Mouse (Mus musculus): ENCODE data around the gene 1810009A15Rik. TPM values are rescaled to one million over a fixed set of nuclear protein-coding genes. Genes with fewer than 3 reads are reported as not detected.
A peak's percentile ranks its signal among the peaks of the same experiment; 100 is the strongest.
"Not testable (repeated sequence)": the region's sequence is repeated elsewhere in the genome, so short reads cannot be mapped to it uniquely, and the experiment has no call there.

The 1810009A15Rik gene
- polyA plus RNA-seq, 1 experiment from 2014 or later, result 82.8 TPM

- ATAC-seq (ENCODE audit: insufficient number of reproducible peaks, low FRiP score, low TSS enrichment, low read depth), result no peak
- H3K9ac ChIP-seq, result no peak overlapping the region
- H3K4me3 ChIP-seq (replicated peaks), result no peak overlapping the region
- no peak overlapping the region for H3K27ac ChIP-seq (replicated peaks)
- no peak overlapping the region for H3K4me2 ChIP-seq (replicated peaks)
- no peaks in the 10 kb centered on the region for H3K9me3 ChIP-seq (replicated peaks)
- peaks cover 10% of the 10 kb centered on the region for H3K36me3 ChIP-seq
- 56% methylated on average over 10 of the region's 10 CpGs for WGBS
- no peaks in the 10 kb centered on the region for H3K27me3 ChIP-seq
- H3K4me1 ChIP-seq, result peaks cover 11% of the 10 kb centered on the region
Observed at GRCm38 (mm10) chr19:8852236-8852928, 36.3 kb upstream of the 1810009A15Rik start.

GRCm38 (mm10) chr19:8853117-8853516, 35.5 kb upstream of the 1810009A15Rik start:
- Histone ChIP-seq H3K4me1 (peaks cover 11% of the 10 kb centered on the region), H3K36me3 (peaks cover 5% of the 10 kb centered on the region; the same call in 1 of the 2 replicates), H3K4me2 (replicated peaks) (no peak overlapping the region), H3K9ac (no peak overlapping the region), H3K9me3 (replicated peaks) (no peaks in the 10 kb centered on the region), H3K27ac (replicated peaks) (no peak overlapping the region), H3K27me3 (no peaks in the 10 kb centered on the region), H3K4me3 (replicated peaks) (no peak overlapping the region)
- no peak for ATAC-seq (ENCODE audit: insufficient number of reproducible peaks, low FRiP score, low TSS enrichment, low read depth)
- 71% methylated on average over 3 of the region's 3 CpGs for WGBS

DNA sequence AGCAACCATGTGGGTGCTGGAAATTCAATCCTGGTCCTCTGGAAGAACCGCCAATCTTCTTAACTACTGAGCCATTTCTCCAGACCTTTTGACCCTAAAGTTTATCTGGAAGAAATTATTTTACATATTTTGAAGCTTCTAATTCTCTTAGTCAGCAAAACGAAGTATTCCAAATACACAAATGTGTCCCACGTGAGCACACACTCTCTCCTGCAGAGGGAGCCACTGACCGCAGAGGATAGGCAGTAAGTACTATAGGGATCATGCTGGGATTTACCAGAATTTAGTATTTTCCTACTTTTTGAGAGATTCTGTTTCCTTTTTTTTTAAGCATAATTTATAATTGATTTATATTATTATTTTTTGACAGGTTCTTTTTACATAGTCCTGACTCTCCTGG, 31.0 kb upstream of the 1810009A15Rik start:
- Histone ChIP-seq H3K9me3 (replicated peaks) (no peaks in the 10 kb centered on the region), H3K27ac (replicated peaks) (no peak overlapping the region), H3K4me3 (replicated peaks) (no peak overlapping the region), H3K36me3 (no peaks in the 10 kb centered on the region), H3K27me3 (no peaks in the 10 kb centered on the region), H3K4me1 (no peaks in the 10 kb centered on the region), H3K4me2 (replicated peaks) (no peak overlapping the region), H3K9ac (no peak overlapping the region)
- no peak for ATAC-seq (ENCODE audit: insufficient number of reproducible peaks, low FRiP score, low TSS enrichment, low read depth)
- 34% methylated on average over 4 of the region's 4 CpGs for WGBS

- WGBS, result 23% methylated on average over 1 of the region's 1 CpGs
- no peak for ATAC-seq (ENCODE audit: insufficient number of reproducible peaks, low FRiP score, low TSS enrichment, low read depth)
Observed at GRCm38 (mm10) chr19:8859018-8859417, 29.6 kb upstream of the 1810009A15Rik start.

GRCm38 (mm10) chr19:8864265-8864664, 24.4 kb upstream of the 1810009A15Rik start:
- no peak for ATAC-seq (ENCODE audit: insufficient number of reproducible peaks, low FRiP score, low TSS enrichment, low read depth)
- 83% methylated on average over 6 of the region's 6 CpGs for WGBS

More at GRCm38 (mm10) chr19:8859018-8859417, 29.6 kb upstream of the 1810009A15Rik start:
- H3K9ac ChIP-seq, result no peak overlapping the region
- H3K36me3 ChIP-seq, result no peaks in the 10 kb centered on the region
- no peak overlapping the region for H3K4me2 ChIP-seq (replicated peaks)
- H3K9me3 ChIP-seq (replicated peaks), result no peaks in the 10 kb centered on the region
- no peak overlapping the region for H3K4me3 ChIP-seq (replicated peaks)
- H3K4me1 ChIP-seq, result no peaks in the 10 kb centered on the region
- H3K27ac ChIP-seq (replicated peaks), result no peak overlapping the region
- H3K27me3 ChIP-seq, result no peaks in the 10 kb centered on the region

GRCm38 (mm10) chr19:8870381-8870780, 18.3 kb upstream of the 1810009A15Rik start:
- peak overlapping the region; percentile 94; the same call in 1 of the 2 replicates for H3K4me3 ChIP-seq (replicated peaks)

More at GRCm38 (mm10) chr19:8864265-8864664, 24.4 kb upstream of the 1810009A15Rik start:
- no peaks in the 10 kb centered on the region for H3K4me1 ChIP-seq
- no peak overlapping the region for H3K4me2 ChIP-seq (replicated peaks)
- H3K27ac ChIP-seq (replicated peaks), result no peak overlapping the region
- H3K27me3 ChIP-seq, result no peaks in the 10 kb centered on the region
- no peak overlapping the region for H3K9ac ChIP-seq
- H3K36me3 ChIP-seq, result no peaks in the 10 kb centered on the region
- no peaks in the 10 kb centered on the region for H3K9me3 ChIP-seq (replicated peaks)
- no peak overlapping the region for H3K4me3 ChIP-seq (replicated peaks)

GRCm38 (mm10) chr19:8870838-8871237, 17.8 kb upstream of the 1810009A15Rik start:
- Histone ChIP-seq H3K36me3 (peaks cover 29% of the 10 kb centered on the region), H3K4me3 (replicated peaks) (peak overlapping the region; percentile 94), H3K4me2 (replicated peaks) (peak overlapping the region; percentile 83), H3K9me3 (replicated peaks) (no peaks in the 10 kb centered on the region), H3K9ac (peak overlapping the region; percentile 28; the same call in 1 of the 2 replicates), H3K27ac (replicated peaks) (peak overlapping the region; percentile 84), H3K4me1 (peaks cover 9% of the 10 kb centered on the region), H3K27me3 (no peaks in the 10 kb centered on the region)
- ATAC-seq (ENCODE audit: insufficient number of reproducible peaks, low FRiP score, low TSS enrichment, low read depth), result no peak
- 48% methylated on average over 9 of the region's 9 CpGs for WGBS

More at GRCm38 (mm10) chr19:8870381-8870780, 18.3 kb upstream of the 1810009A15Rik start:
- ATAC-seq (ENCODE audit: insufficient number of reproducible peaks, low FRiP score, low TSS enrichment, low read depth); H3K27me3 ChIP-seq; H3K9ac ChIP-seq; H3K9me3 ChIP-seq (replicated peaks); H3K4me1 ChIP-seq: not testable (repeated sequence)
- Histone ChIP-seq H3K27ac (replicated peaks) (peak overlapping the region; percentile 84; the same call in 1 of the 2 replicates), H3K36me3 (peaks cover 25% of the 10 kb centered on the region), H3K4me2 (replicated peaks) (peak overlapping the region; percentile 83; the same call in 1 of the 2 replicates)
- 75% methylated on average over 3 of the region's 3 CpGs for WGBS

- H3K36me3 ChIP-seq, result peaks cover 35% of the 10 kb centered on the region
- H3K4me2 ChIP-seq (replicated peaks), result peak within 1 kb of the TSS; percentile 83
- no peaks in the 10 kb centered on the region for H3K9me3 ChIP-seq (replicated peaks)
- peak; percentile 97 for ATAC-seq (ENCODE audit: insufficient number of reproducible peaks, low FRiP score, low TSS enrichment, low read depth)
- peaks cover 9% of the 10 kb centered on the region for H3K4me1 ChIP-seq
- peak within 1 kb of the TSS; percentile 85 for H3K27ac ChIP-seq (replicated peaks)
- WGBS, result under 1% methylated on average over 59 of the region's 59 CpGs
- no peaks in the 10 kb centered on the region for H3K27me3 ChIP-seq
- peak within 1 kb of the TSS; percentile 94 for H3K4me3 ChIP-seq (replicated peaks)
- peak within 1 kb of the TSS; percentile 96 for H3K9ac ChIP-seq
Observed at GRCm38 (mm10) chr19:8871267-8872186, 17.1 kb upstream of the 1810009A15Rik start, which contains the start of gene Ubxn1. TSS of gene Ubxn1 (plus strand) at chr19:8871496.

- Histone ChIP-seq H3K4me2 (replicated peaks) (peak overlapping the region; percentile 83), H3K27me3 (no peaks in the 10 kb centered on the region), H3K4me1 (peaks cover 9% of the 10 kb centered on the region), H3K9me3 (replicated peaks) (no peaks in the 10 kb centered on the region), H3K4me3 (replicated peaks) (peak overlapping the region; percentile 94), H3K27ac (replicated peaks) (0 out of 2 replicates have a peak overlapping the region, but pooled peaks have one; percentile 85), H3K36me3 (peaks cover 40% of the 10 kb centered on the region), H3K9ac (peak overlapping the region; percentile 96)
- ATAC-seq (ENCODE audit: insufficient number of reproducible peaks, low FRiP score, low TSS enrichment, low read depth), result no peak
- WGBS, result 64% methylated on average over 10 of the region's 10 CpGs
Observed at GRCm38 (mm10) chr19:8872266-8872840, 16.3 kb upstream of the 1810009A15Rik start.

- H3K9ac ChIP-seq, result no peak overlapping the region
- no peak for ATAC-seq (ENCODE audit: insufficient number of reproducible peaks, low FRiP score, low TSS enrichment, low read depth)
- no peak overlapping the region for H3K27ac ChIP-seq (replicated peaks)
- H3K4me1 ChIP-seq, result peaks cover 17% of the 10 kb centered on the region
- no peaks in the 10 kb centered on the region for H3K9me3 ChIP-seq (replicated peaks)
- WGBS, result 95% methylated on average over 7 of the region's 7 CpGs
- no peaks in the 10 kb centered on the region for H3K27me3 ChIP-seq
- H3K4me2 ChIP-seq (replicated peaks), result no peak overlapping the region
- peaks cover 45% of the 10 kb centered on the region for H3K36me3 ChIP-seq
- H3K4me3 ChIP-seq (replicated peaks), result no peak overlapping the region
Observed at GRCm38 (mm10) chr19:8875031-8875430, 13.6 kb upstream of the 1810009A15Rik start.

All from embryonic facial prominence, embryonic 15.5 days (tissue).